Mouse (Mus musculus) hematopoietic stem cell, adult 5-6 weeks (primary cell): ENCODE data around the gene Rnaset2b. TPM values are rescaled to one million over a fixed set of nuclear protein-coding genes. Genes with fewer than 3 reads are reported as not detected.
"Not testable (repeated sequence)": the region's sequence is repeated elsewhere in the genome, so short reads cannot be mapped to it uniquely, and the experiment has no call there.

ENCODE experiments used
- ATAC-seq, 2 experiments: fragments of 125-278 bp in 1 of 2; replicated peaks in 1 of 2; 2 replicates each; pipeline ENCODE4 v1.8.0; 2016 to 2017; ENCODE audit warnings: inconsistent platforms in 2 of 2, mild to moderate bottlenecking in 2 of 2, moderate number of reproducible peaks in 2 of 2, low read depth in 1 of 2, moderate TSS enrichment in 1 of 2; ENCODE audit not compliant: low FRiP score in 2 of 2, poor library complexity in 2 of 2, severe bottlenecking in 2 of 2, insufficient read depth in 1 of 2, low TSS enrichment in 1 of 2
- total RNA-seq: library from RNA; stranded (forward); fragments of 172-1452, 232-1000 nt; gene quantifications from 2 replicates; pipeline ENCODE4 v1.2.3, GENCODE M21; 2017

The Rnaset2b gene
- total RNA-seq, 1 experiment from 2014 or later: 439 TPM

DNA sequence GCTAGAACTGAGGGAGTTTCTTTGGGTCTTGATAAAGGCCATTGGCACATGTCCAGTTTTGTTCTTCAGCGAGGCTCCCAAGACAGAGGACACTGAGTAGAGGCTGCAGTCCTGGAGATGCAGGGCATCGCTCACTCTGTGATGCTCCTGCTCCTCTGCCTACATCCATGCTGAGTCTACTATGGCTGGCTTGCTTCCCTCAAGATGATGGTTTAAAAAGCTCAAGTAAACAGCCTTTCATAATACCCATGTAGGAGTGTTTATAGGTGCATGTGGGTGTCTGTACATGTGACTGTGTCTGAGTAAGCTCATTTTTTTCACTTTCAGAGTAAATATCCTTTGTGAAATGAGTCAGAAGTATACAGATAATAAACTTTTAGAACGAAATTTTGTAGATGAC lies 4.6 kb downstream of the Rnaset2b start:
- not testable (repeated sequence) for ATAC-seq

DNA sequence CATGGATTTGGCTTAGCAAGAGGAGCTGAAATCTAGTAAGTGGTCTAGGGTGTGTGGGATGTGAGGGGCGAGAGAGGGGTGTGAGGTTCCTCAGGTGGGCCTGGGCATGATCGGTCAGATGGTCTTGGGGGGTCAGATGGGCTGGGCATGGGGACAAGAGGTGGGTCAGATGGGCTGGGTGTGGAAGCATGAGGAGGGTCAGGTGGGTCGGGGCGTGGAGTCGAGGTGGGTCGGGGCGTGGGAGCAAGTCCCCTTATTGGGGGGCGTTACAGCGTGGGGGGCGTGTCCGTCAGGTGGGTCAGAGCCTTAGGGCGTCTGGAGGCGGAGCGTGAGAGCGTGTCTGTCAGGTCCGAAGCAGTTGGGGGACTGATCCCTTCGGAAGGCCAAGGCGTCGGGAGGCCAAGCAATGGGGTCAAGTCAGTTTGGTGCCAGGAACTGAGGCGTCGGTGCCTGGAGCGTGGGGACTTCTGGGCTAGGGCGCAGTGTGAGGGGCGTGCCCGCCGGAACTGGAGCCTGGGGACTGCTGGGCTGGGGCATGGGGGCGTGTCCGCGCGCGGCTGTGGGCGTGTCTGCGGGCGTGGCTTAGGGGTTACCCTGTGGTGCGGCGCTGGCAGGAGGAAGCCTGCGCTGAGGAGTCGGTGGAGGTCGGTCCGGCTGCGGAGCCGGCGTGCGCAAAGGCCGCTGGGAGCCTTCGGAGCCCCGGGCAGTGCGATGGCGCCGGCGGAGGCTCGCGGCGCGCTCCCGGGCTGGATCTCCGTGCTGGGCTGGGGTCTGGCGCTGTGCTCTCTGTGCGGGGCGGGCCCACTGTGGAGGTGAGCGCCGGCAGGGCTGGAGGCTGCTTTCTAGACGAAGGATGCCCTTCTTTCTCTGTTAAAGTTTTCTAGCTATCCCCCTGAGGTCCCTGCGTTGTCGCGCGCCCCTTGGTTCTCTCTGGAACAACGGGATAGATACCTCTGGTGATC lies 8.1 kb downstream of the Rnaset2b start, which contains the start of gene Gm49721:
Gm49721 (plus strand) TSS at position 618 of the 962 bp plus-strand sequence.
- ATAC-seq: peak; percentile 93 to 96

- ATAC-seq: not testable (repeated sequence)
Observed at GRCm38 (mm10) chr17:6979380-6979779, 8.9 kb downstream of the Rnaset2b start.

- not testable (repeated sequence) for ATAC-seq
Observed at GRCm38 (mm10) chr17:6980144-6980543, 9.7 kb downstream of the Rnaset2b start.

GRCm38 (mm10) chr17:6986118-6986517 lies 15.7 kb downstream of the Rnaset2b start:
- not testable (repeated sequence) for ATAC-seq

GRCm38 (mm10) chr17:6995504-6995903 lies 25.1 kb downstream of the Rnaset2b start:
- ATAC-seq: not testable (repeated sequence)

DNA sequence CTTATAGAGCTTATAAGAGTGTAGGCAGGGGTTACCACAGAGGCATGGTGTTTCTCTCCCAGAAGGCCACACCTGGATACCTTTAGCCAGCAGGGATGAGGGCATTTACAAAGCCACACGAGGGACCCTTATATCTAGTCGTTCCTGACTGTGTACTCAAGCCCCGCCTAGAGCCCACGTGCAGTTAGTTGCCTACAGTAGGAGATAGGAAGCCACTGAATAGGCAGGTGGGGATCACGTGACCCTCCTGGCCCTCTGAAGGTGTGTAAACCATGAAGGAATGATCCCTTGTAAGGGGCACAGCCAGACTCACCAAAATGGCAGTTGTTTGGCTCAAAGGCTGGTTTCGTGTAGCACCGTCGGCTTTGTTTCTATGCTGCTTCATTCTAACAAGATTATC lies 26.4 kb downstream of the Rnaset2b start:
- not testable (repeated sequence) for ATAC-seq

GRCm38 (mm10) chr17:6997778-6998490 lies 27.5 kb downstream of the Rnaset2b start:
- ATAC-seq: not testable (repeated sequence)

DNA sequence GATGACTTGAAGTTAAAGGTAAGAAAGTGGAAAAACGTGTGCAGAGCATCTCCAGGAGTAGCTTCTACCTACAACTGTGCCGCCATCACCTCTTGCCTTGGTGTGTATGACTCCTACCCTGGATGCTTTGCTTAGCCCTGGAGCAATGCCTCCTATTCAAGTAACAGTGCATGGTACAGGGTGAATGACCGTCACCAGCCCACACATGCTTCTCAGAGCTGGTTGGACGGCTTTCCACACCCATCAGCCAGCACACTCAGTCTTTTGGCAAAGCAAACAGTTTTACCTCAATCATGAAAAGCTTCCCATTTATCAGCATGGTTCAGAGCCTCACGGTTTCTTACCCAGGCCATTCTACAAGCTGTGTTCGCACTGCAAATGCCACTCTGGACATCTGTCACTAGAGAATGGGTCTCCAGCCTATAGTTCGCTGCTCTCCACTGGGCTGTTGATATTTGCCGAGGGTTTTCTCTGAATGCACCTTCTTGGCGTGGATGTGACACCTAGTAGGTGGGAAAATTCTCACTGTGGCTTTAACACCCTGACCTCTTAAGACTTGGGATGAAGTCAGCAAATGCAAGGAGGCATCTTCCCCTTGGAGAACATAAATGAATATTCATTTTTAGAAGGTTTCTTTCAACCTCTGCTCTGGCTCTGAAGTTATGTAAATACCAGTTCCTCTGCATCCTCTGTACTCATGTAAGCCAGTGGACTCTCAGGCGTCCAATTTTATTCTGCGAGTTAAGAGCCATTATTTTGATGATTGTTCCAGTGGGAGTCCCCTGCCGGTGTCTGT lies 31.6 kb downstream of the Rnaset2b start:
- ATAC-seq: not testable (repeated sequence)

DNA sequence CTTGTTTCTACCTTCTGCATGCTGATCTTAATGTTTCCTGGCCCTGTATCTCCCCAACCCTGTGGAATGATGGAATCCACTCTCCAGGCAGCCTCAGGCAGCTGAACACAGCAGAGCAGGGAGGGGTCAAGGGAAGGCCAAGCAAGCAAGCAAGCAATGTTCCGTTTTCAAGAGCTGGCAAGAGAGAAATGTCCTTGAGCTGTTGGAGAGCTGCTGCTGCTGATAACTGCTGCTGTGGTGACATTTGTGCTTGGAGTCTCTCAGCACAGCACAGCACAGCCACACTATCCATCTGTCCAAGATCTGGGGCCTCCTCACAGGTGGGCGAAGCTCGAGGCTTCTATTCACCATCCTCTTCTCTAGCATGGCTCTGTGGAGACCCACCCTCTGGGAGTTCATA lies 33.0 kb downstream of the Rnaset2b start:
- ATAC-seq: not testable (repeated sequence)

GRCm38 (mm10) chr17:7005646-7006045 lies 35.2 kb downstream of the Rnaset2b start:
- not testable (repeated sequence) for ATAC-seq

- ATAC-seq: not testable (repeated sequence)
Observed at GRCm38 (mm10) chr17:7008885-7009284, 38.5 kb downstream of the Rnaset2b start.

GRCm38 (mm10) chr17:7009440-7009839 lies 39.0 kb downstream of the Rnaset2b start:
- not testable (repeated sequence) for ATAC-seq

GRCm38 (mm10) chr17:7009901-7010300 lies 39.5 kb downstream of the Rnaset2b start:
- ATAC-seq: peak; percentile 76 to 80

DNA sequence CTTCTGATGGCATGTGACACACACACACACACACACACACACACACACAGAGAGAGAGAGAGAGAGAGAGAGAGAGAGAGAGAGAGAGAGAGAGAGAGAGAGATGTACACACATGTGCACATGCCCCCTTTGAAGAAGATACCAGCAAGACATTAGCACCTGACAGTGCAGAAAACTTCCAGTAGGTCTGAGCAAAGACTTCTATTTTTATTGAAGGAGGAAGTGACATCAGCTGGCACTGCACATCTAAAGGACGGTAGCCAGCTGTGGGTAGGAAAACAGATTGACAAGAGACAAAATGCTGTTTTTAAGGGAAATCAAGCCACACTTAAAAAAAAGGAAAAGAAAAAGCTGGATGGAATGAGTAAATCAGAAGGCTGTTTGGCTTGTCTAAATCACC lies 43.8 kb downstream of the Rnaset2b start:
- not testable (repeated sequence) for ATAC-seq

DNA sequence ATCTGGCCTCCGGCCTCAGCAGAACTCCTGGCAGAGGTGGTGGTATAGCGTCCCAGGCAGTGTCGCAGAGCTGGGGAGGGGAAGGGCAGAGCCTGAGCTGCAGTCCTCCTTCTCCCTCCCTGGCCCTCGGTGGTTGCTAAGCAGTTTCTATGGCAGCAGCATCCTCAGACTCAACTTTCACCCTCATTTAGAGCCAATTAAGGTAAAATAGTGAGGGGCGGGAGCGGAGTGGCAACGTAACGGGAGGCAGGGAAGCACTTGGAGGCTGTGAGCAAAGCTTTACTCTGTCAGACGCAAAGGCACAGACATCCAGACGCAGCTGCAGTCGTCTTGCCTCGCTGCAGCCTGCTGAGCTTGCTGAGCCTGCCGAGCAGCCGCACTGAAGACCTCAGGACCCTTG lies 54.8 kb downstream of the Rnaset2b start, which contains the start of gene Gm1604a:
Gm1604a (plus strand) TSS at position 312 of the 400 bp plus-strand sequence.
- not testable (repeated sequence) for ATAC-seq

- ATAC-seq: not testable (repeated sequence)
Observed at GRCm38 (mm10) chr17:7025764-7026346, 55.4 kb downstream of the Rnaset2b start.
